Mouse (Mus musculus) liver, postnatal 0 days (tissue): ENCODE measurements around the gene Traf7.

ENCODE experiments used
- CTCF ChIP-seq: sonication (generic); IDR thresholded peaks from 2 replicates; pipeline ENCODE4 v1.5.1; 2016; ENCODE audit warnings: antibody characterized with exemption, low read depth
- EP300 ChIP-seq: IDR thresholded peaks from 2 replicates; pipeline ENCODE4 v1.6.1; 2016; ENCODE audit warnings: antibody characterized with exemption, low read depth, mild to moderate bottlenecking

- TF ChIP-seq CTCF, result no peak
- TF ChIP-seq EP300, result no peak
Measured at GRCm38 (mm10) chr17:24504085-24504484, 23.7 kb downstream of the Traf7 start.
